ENCODE assay signal across 15 mouse cellular contexts in genomic region chr5:21496881-21497280, GRCm38 (mm10). TPM values are rescaled to one million over a fixed set of nuclear protein-coding genes. Genes with fewer than 3 reads are reported as not detected.
A peak's percentile ranks its signal among the peaks of the same experiment; 100 is the strongest.
DNase-seq lines count a peak whose midpoint lies in the region; ATAC-seq lines count a peak whose summit lies in the region.
"Had no signal": no experiment of that assay in that cellular context is flagged by ENCODE, and none has a peak within 500 bp of the region (broad histone marks: within the 10 kb centered on the region; RNA-seq: fewer than 3 reads in every experiment).

No protein-coding gene starts in this region.

- peak; percentile 95 for DNase-seq in heart, adult 11 months
- DNase-seq in T-cell, adult 2 months (ENCODE audit: low spot score), result no peak
- no peak for DNase-seq in ovary, adult 18-20 months (ENCODE audit: low spot score)
- no peak for DNase-seq in forebrain, embryonic 10.5 days (ENCODE audit: extremely low spot score, low spot score)
- DNase-seq: adrenal gland, postnatal 36 days; cerebellum, adult 9-10 months; layer of hippocampus, postnatal 36 days; liver, postnatal 0 days had no signal

- whole genome bisulfite sequencing in heart, embryonic 11.5 days (ENCODE audit: insufficient replicate concordance), result 53% methylated on average over 3 of the region's 3 CpGs
- WGBS in embryonic facial prominence, embryonic 15.5 days, result 29% methylated on average over 3 of the region's 3 CpGs
- 48% methylated on average over 3 of the region's 3 CpGs for WGBS in heart, embryonic 15.5 days
- 39% methylated on average over 3 of the region's 3 CpGs for WGBS in limb, embryonic 15.5 days
- 60% methylated on average over 3 of the region's 3 CpGs for WGBS in forebrain, embryonic 10.5 days

- no peak overlapping the region for H3K4me3 ChIP-seq in heart, embryonic 11.5 days (ENCODE audit: low read depth, low read length)
- H3K4me3 ChIP-seq in embryonic facial prominence, embryonic 15.5 days (replicated peaks), result no peak overlapping the region
- no peak overlapping the region for H3K4me3 ChIP-seq in heart, embryonic 15.5 days
- no peak overlapping the region for H3K4me3 ChIP-seq in limb, embryonic 15.5 days
- H3K4me3 ChIP-seq in forebrain, embryonic 10.5 days, result no peak overlapping the region
- H3K4me3 ChIP-seq: midbrain, embryonic 12.5 days had no signal

- H3K4me2 ChIP-seq in heart, embryonic 11.5 days, result no peak overlapping the region
- H3K4me2 ChIP-seq in embryonic facial prominence, embryonic 15.5 days (replicated peaks), result no peak overlapping the region
- H3K4me2 ChIP-seq in heart, embryonic 15.5 days, result no peak overlapping the region
- no peak overlapping the region; the same call in 1 of the 2 replicates for H3K4me2 ChIP-seq in limb, embryonic 15.5 days
- H3K4me2 ChIP-seq: midbrain, embryonic 12.5 days had no signal

- no peaks in the 10 kb centered on the region for H3K9me3 ChIP-seq in heart, embryonic 11.5 days (replicated peaks; ENCODE audit: control insufficient read depth, low read length)
- H3K9me3 ChIP-seq in embryonic facial prominence, embryonic 15.5 days (replicated peaks), result no peaks in the 10 kb centered on the region
- no peaks in the 10 kb centered on the region for H3K9me3 ChIP-seq in heart, embryonic 15.5 days (replicated peaks)
- H3K9me3 ChIP-seq in limb, embryonic 15.5 days, result no peaks in the 10 kb centered on the region
- no peaks in the 10 kb centered on the region for H3K9me3 ChIP-seq in forebrain, embryonic 10.5 days
- H3K9me3 ChIP-seq: midbrain, embryonic 12.5 days had no signal

- no peaks in the 10 kb centered on the region for H3K27me3 ChIP-seq in heart, embryonic 11.5 days (ENCODE audit: control insufficient read depth, insufficient read depth, low read length)
- H3K27me3 ChIP-seq in embryonic facial prominence, embryonic 15.5 days, result no peaks in the 10 kb centered on the region
- H3K27me3 ChIP-seq in heart, embryonic 15.5 days, result no peaks in the 10 kb centered on the region
- H3K27me3 ChIP-seq in limb, embryonic 15.5 days, result no peaks in the 10 kb centered on the region
- no peaks in the 10 kb centered on the region for H3K27me3 ChIP-seq in forebrain, embryonic 10.5 days (ENCODE audit: poor library complexity, severe bottlenecking)
- H3K27me3 ChIP-seq: midbrain, embryonic 12.5 days had no signal

- no peak overlapping the region for H3K9ac ChIP-seq in heart, embryonic 11.5 days (ENCODE audit: low read depth, low read length)
- H3K9ac ChIP-seq in embryonic facial prominence, embryonic 15.5 days, result no peak overlapping the region
- H3K9ac ChIP-seq in heart, embryonic 15.5 days, result no peak overlapping the region
- no peak overlapping the region for H3K9ac ChIP-seq in limb, embryonic 15.5 days
- H3K9ac ChIP-seq: forebrain, postnatal 0 days; liver, postnatal 0 days; midbrain, embryonic 12.5 days had no signal

- H3K4me1 ChIP-seq in heart, embryonic 11.5 days (ENCODE audit: control insufficient read depth, insufficient read depth, low read length), result no peaks in the 10 kb centered on the region
- H3K4me1 ChIP-seq in embryonic facial prominence, embryonic 15.5 days, result peaks cover 37% of the 10 kb centered on the region
- peaks cover 10% of the 10 kb centered on the region; the same call in 1 of the 2 replicates for H3K4me1 ChIP-seq in heart, embryonic 15.5 days (replicated peaks)
- H3K4me1 ChIP-seq in limb, embryonic 15.5 days, result peaks cover 32% of the 10 kb centered on the region
- 0 out of 2 replicates have a peak, but pooled peaks cover 3% of the 10 kb centered on the region for H3K4me1 ChIP-seq in forebrain, embryonic 10.5 days
- H3K4me1 ChIP-seq: midbrain, embryonic 12.5 days had no signal

- no peak overlapping the region for H3K27ac ChIP-seq in heart, embryonic 11.5 days (ENCODE audit: low read depth, low read length)
- peak overlapping the region; percentile 63 for H3K27ac ChIP-seq in embryonic facial prominence, embryonic 15.5 days (replicated peaks)
- H3K27ac ChIP-seq in heart, embryonic 15.5 days, result peak overlapping the region; percentile 41
- H3K27ac ChIP-seq in limb, embryonic 15.5 days, result peak overlapping the region; percentile 83
- no peak overlapping the region for H3K27ac ChIP-seq in forebrain, embryonic 10.5 days
- H3K27ac ChIP-seq: midbrain, embryonic 12.5 days had no signal

- H3K36me3 ChIP-seq in heart, embryonic 11.5 days (ENCODE audit: control insufficient read depth, insufficient read depth, low read length), result no peaks in the 10 kb centered on the region
- H3K36me3 ChIP-seq in embryonic facial prominence, embryonic 15.5 days, result no peaks in the 10 kb centered on the region
- no peaks in the 10 kb centered on the region for H3K36me3 ChIP-seq in heart, embryonic 15.5 days
- no peaks in the 10 kb centered on the region for H3K36me3 ChIP-seq in limb, embryonic 15.5 days
- no peaks in the 10 kb centered on the region for H3K36me3 ChIP-seq in forebrain, embryonic 10.5 days (replicated peaks)
- H3K36me3 ChIP-seq: midbrain, embryonic 12.5 days had no signal

- ATAC-seq in heart, embryonic 11.5 days (replicated peaks; ENCODE audit: insufficient number of reproducible peaks, low FRiP score, low TSS enrichment), result no peak
- no peak for ATAC-seq in embryonic facial prominence, embryonic 15.5 days (ENCODE audit: insufficient number of reproducible peaks, low FRiP score, low TSS enrichment, low read depth)
- no peak for ATAC-seq in heart, embryonic 15.5 days (replicated peaks; ENCODE audit: insufficient number of reproducible peaks, insufficient read depth, low FRiP score, low read depth)
- no peak for ATAC-seq in limb, embryonic 15.5 days (ENCODE audit: insufficient number of reproducible peaks, low FRiP score, low TSS enrichment, low read depth)
- ATAC-seq: inflammation-experienced regulatory T-cells, adult 6 months; liver, postnatal 0 days had no signal

RNA-seq across cellular contexts. Expression of gene Lrrc17, which starts 46.5 kb away (rescaled TPM):
- polyA plus RNA-seq in heart, embryonic 11.5 days (2014; fragmentation: Nextera tagmentation; extraction: Ambion mirVana), result 5.0 and 5.1 TPM in 2 replicates
- 131 and 134 TPM in 2 replicates for polyA plus RNA-seq in embryonic facial prominence, embryonic 15.5 days (2015; fragmentation: Nextera tagmentation; extraction: Ambion mirVana)
- 23.9 and 35.3 TPM in 2 replicates for polyA plus RNA-seq in heart, embryonic 15.5 days (2015; fragmentation: Nextera tagmentation; extraction: Ambion mirVana)
- 106 and 121 TPM in 2 replicates for polyA plus RNA-seq in limb, embryonic 15.5 days (2015; fragmentation: Nextera tagmentation; extraction: Ambion mirVana)
- polyA plus RNA-seq in forebrain, embryonic 10.5 days (2016; fragmentation: Nextera tagmentation; extraction: Ambion mirVana), result 2.1 and 3.8 TPM in 2 replicates
- polyA plus RNA-seq: inflammation-experienced regulatory T-cells, adult 6 months had no signal

Comparison
In these comparisons a context has a peak if more than half of its experiments do, and no peak if none do; other contexts are left out.
1. H3K27ac ChIP-seq: peak in embryonic facial prominence, embryonic 15.5 days (single experiment), heart, embryonic 15.5 days (single experiment) and limb, embryonic 15.5 days (single experiment); none in heart, embryonic 11.5 days (single experiment) and forebrain, embryonic 10.5 days (single experiment).